Mouse (Mus musculus) C2C12 (cell line): Measurements from ENCODE around the gene Adck1.

Experiments
- CEBPB ChIP-seq: IDR thresholded peaks from one replicate; pipeline ENCODE4 v1.6.1; 2011; ENCODE audit warnings: low read depth, mild to moderate bottlenecking, control low read depth, moderate library complexity
- CTCF ChIP-seq: IDR thresholded peaks from one replicate; pipeline ENCODE4 v1.5.1; 2011; ENCODE audit not compliant: control insufficient read depth, insufficient read depth, insufficient read length
- FOSL1 ChIP-seq: IDR thresholded peaks from one replicate; pipeline ENCODE4 v1.8.0; 2011; ENCODE audit warnings: mild to moderate bottlenecking, low read length; ENCODE audit not compliant: poor library complexity, insufficient read depth, severe bottlenecking
- MAX ChIP-seq: IDR thresholded peaks from one replicate; pipeline ENCODE4 v1.6.1; 2011; ENCODE audit warnings: mild to moderate bottlenecking, control low read depth
- MYOG ChIP-seq: IDR thresholded peaks from one replicate; pipeline ENCODE4 v1.6.1; 2011; ENCODE audit not compliant: control insufficient read depth, insufficient read length; ENCODE audit errors: extremely low read depth

DNA sequence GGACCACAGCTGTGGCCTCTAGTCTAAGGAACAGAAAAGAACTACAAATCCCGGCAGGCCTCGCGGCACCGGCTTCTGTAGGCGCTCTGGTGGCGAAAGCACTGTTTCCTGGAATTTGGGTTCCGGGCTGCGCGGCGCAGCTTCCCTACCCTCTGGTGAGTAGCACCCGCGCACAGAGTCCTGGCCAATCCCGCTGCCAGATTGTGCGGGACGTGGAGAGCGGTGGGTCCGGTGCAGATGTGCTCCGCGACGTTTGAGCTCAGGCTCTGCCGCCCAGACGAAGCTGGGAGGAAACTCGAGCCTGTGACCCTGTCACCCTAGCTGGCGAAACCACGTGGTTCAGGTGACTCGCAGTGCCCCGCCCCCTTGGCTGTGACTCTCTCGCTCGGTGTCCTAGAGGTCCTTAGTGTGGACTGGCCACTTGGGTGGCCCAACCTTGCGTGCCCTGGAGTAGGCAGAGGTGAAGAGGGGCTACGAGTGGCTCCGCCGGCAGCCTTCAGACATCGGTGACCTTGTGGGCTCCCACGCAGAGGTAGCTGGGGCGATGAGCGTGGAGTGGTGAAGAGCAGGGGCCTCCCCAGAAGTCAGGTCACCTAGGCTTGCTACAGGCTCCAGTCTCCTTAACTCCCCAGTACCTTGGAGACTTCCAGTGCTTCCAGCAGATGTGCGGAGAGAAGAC lies at the start of gene Adck1:
- TF ChIP-seq CTCF (no peak), MYOG (no peak), CEBPB (no peak), FOSL1 (no peak), MAX (peak; percentile 38)
